Mouse (Mus musculus) kidney, postnatal 0 days (tissue): ENCODE measurements around the gene Greb1. TPM values are rescaled to one million over a fixed set of nuclear protein-coding genes. Genes with fewer than 3 reads are reported as not detected.

Source experiments
- ATAC-seq: fragments of 200-750 bp; cut with Nextera tagmentation; replicated peaks from 2 replicates; pipeline ENCODE4 v1.8.0; 2017; ENCODE audit warnings: low read depth, moderate number of reproducible peaks, moderate TSS enrichment, moderate library complexity; ENCODE audit not compliant: low FRiP score
- DNase-seq: peaks from one replicate; pipeline ENCODE4 v3.0.0-alpha.2; 2016; ENCODE audit warnings: low spot score
- H3K27ac ChIP-seq: fragments of 300-500 bp; sonication (generic); 2 replicates; pipeline ENCODE4 v1.5.1; 2014; ENCODE audit warnings: mild to moderate bottlenecking
- H3K27me3 ChIP-seq: fragments of 300-500 bp; sonication (generic); 2 replicates; pipeline ENCODE4 v1.6.1; 2014; ENCODE audit warnings: low read length, mixed read lengths; ENCODE audit not compliant: insufficient read depth
- H3K36me3 ChIP-seq: fragments of 300-500 bp; sonication (generic); 2 replicates; pipeline ENCODE4 v1.6.1; 2014; ENCODE audit warnings: low read length, mixed read lengths; ENCODE audit not compliant: insufficient read depth
- H3K4me1 ChIP-seq: fragments of 300-500 bp; sonication (generic); replicated peaks from 2 replicates; pipeline ENCODE4 v1.6.1; 2014; ENCODE audit warnings: antibody characterized with exemption, low read length, mixed read lengths; ENCODE audit not compliant: insufficient read depth
- H3K4me2 ChIP-seq: fragments of 300-500 bp; sonication (generic); 2 replicates; pipeline ENCODE4 v1.6.1; 2014; ENCODE audit warnings: mild to moderate bottlenecking, low read length, moderate library complexity, mixed read lengths
- H3K4me3 ChIP-seq: fragments of 300-500 bp; sonication (generic); replicated peaks from 2 replicates; pipeline ENCODE4 v1.5.1; 2014; ENCODE audit warnings: low read depth, low read length
- H3K9ac ChIP-seq: fragments of 300-500 bp; sonication (generic); 2 replicates; pipeline ENCODE4 v1.6.1; 2014; ENCODE audit warnings: low read depth, low read length
- H3K9me3 ChIP-seq: fragments of 300-500 bp; sonication (generic); replicated peaks from 2 replicates; pipeline ENCODE4 v1.6.1; 2016; ENCODE audit warnings: low read length, inconsistent platforms, mixed read lengths
- CTCF ChIP-seq: IDR thresholded peaks from 2 replicates; pipeline ENCODE4 v1.5.1; 2016; ENCODE audit warnings: antibody characterized with exemption, low read depth, mild to moderate bottlenecking, moderate library complexity
- WGBS: fragments of 180-500 bp; shearing (Covaris S2); extraction: QIAGEN DNeasy Blood & Tissue Kit; methylation state at CpG from one replicate; pipeline ENCODE4 v1.1.7; 2014; 5-methylcytosine and 5-hydroxymethylcytosine counted together
- polyA plus RNA-seq: library from polyadenylated mRNA; unstranded; fragments of >200 nt; fragmentation: Nextera tagmentation; extraction: Ambion mirVana; gene quantifications from 2 replicates; pipeline ENCODE4 v1.2.1, GENCODE M21; 2015

Greb1 gene
- polyA plus RNA-seq, 1 experiment from 2014 or later, result 1.3 TPM

GRCm38 (mm10) chr12:16828505-16828904, 27.8 kb upstream of the Greb1 start:
- Histone ChIP-seq H3K27me3 (no peaks in the 10 kb centered on the region), H3K27ac (no peak overlapping the region), H3K36me3 (peaks cover 15% of the 10 kb centered on the region), H3K4me2 (no peak overlapping the region), H3K9me3 (no peaks in the 10 kb centered on the region), H3K9ac (no peak overlapping the region), H3K4me1 (no peaks in the 10 kb centered on the region), H3K4me3 (no peak overlapping the region)
- DNase-seq (no peak), ATAC-seq (peak; percentile 68; the same call in 1 of the 2 replicates)
- peak; percentile 58 for TF ChIP-seq CTCF
- WGBS, result 59% methylated on average over 6 of the region's 6 CpGs

GRCm38 (mm10) chr12:16823701-16824100, 23.0 kb upstream of the Greb1 start:
- no peak for TF ChIP-seq CTCF
- Histone ChIP-seq H3K27me3 (no peaks in the 10 kb centered on the region), H3K4me2 (no peak overlapping the region), H3K4me3 (no peak overlapping the region), H3K27ac (no peak overlapping the region), H3K36me3 (peaks cover 59% of the 10 kb centered on the region), H3K9ac (no peak overlapping the region), H3K9me3 (no peaks in the 10 kb centered on the region), H3K4me1 (no peaks in the 10 kb centered on the region)
- DNase-seq (no peak), ATAC-seq (no peak)
- 84% methylated on average over 1 of the region's 1 CpGs for WGBS

- TF ChIP-seq CTCF, result no peak
- DNase-seq (no peak), ATAC-seq (no peak)
- WGBS, result 95% methylated on average over 10 of the region's 10 CpGs
- Histone ChIP-seq H3K4me2 (no peak overlapping the region), H3K9ac (no peak overlapping the region), H3K9me3 (no peaks in the 10 kb centered on the region), H3K4me3 (no peak overlapping the region), H3K27ac (no peak overlapping the region), H3K4me1 (no peaks in the 10 kb centered on the region), H3K27me3 (no peaks in the 10 kb centered on the region), H3K36me3 (peaks cover 65% of the 10 kb centered on the region)
These were observed 21.6 kb upstream of the Greb1 start for GRCm38 (mm10) chr12:16822181-16822734.

- no peak for TF ChIP-seq CTCF
- no peak overlapping the region for H3K9ac ChIP-seq
- H3K4me3 ChIP-seq, result no peak overlapping the region
- no peaks in the 10 kb centered on the region for H3K4me1 ChIP-seq
- H3K36me3 ChIP-seq, result peaks cover 68% of the 10 kb centered on the region
- H3K27ac ChIP-seq, result no peak overlapping the region
- H3K4me2 ChIP-seq, result no peak overlapping the region
- no peaks in the 10 kb centered on the region for H3K9me3 ChIP-seq
- H3K27me3 ChIP-seq, result no peaks in the 10 kb centered on the region
- ATAC-seq (no peak), DNase-seq (no peak)
- WGBS, result 89% methylated on average over 7 of the region's 7 CpGs
These were observed 20.1 kb upstream of the Greb1 start for GRCm38 (mm10) chr12:16820761-16821160.

GRCm38 (mm10) chr12:16818513-16818912, 17.8 kb upstream of the Greb1 start:
- DNase-seq (no peak), ATAC-seq (no peak)
- Histone ChIP-seq H3K4me3 (no peak overlapping the region), H3K4me1 (no peaks in the 10 kb centered on the region), H3K9me3 (no peaks in the 10 kb centered on the region), H3K36me3 (peaks cover 56% of the 10 kb centered on the region), H3K27ac (no peak overlapping the region), H3K9ac (no peak overlapping the region), H3K4me2 (no peak overlapping the region), H3K27me3 (no peaks in the 10 kb centered on the region)
- WGBS, result 58% methylated on average over 11 of the region's 11 CpGs
- no peak for TF ChIP-seq CTCF

- H3K27me3 ChIP-seq, result no peaks in the 10 kb centered on the region
- ATAC-seq, result no peak
- H3K36me3 ChIP-seq, result peaks cover 45% of the 10 kb centered on the region
- no peaks in the 10 kb centered on the region for H3K9me3 ChIP-seq
- DNase-seq, result no peak
- no peak for TF ChIP-seq CTCF
- WGBS, result 87% methylated on average over 4 of the region's 4 CpGs
- no peaks in the 10 kb centered on the region for H3K4me1 ChIP-seq
- H3K4me2 ChIP-seq, result no peak overlapping the region
- no peak overlapping the region for H3K27ac ChIP-seq
- H3K4me3 ChIP-seq, result no peak overlapping the region
- H3K9ac ChIP-seq, result no peak overlapping the region
These were observed 16.5 kb upstream of the Greb1 start for GRCm38 (mm10) chr12:16817147-16817546.

GRCm38 (mm10) chr12:16811477-16811876, 10.8 kb upstream of the Greb1 start:
- H3K27ac ChIP-seq, result peak overlapping the region; percentile 51
- 1% methylated on average over 15 of the region's 15 CpGs for WGBS
- TF ChIP-seq CTCF, result no peak
- no peaks in the 10 kb centered on the region for H3K27me3 ChIP-seq
- no peaks in the 10 kb centered on the region for H3K9me3 ChIP-seq
- peak overlapping the region; percentile 76 for H3K4me3 ChIP-seq
- H3K4me2 ChIP-seq, result peak overlapping the region; percentile 71
- DNase-seq (no peak), ATAC-seq (no peak)
- 0 out of 2 replicates have a peak, but pooled peaks cover 3% of the 10 kb centered on the region for H3K4me1 ChIP-seq
- peak overlapping the region; percentile 80 for H3K9ac ChIP-seq
- H3K36me3 ChIP-seq, result 0 out of 2 replicates have a peak, but pooled peaks cover 5% of the 10 kb centered on the region
